ENCODE assay signal across 10 mouse cellular contexts in the genomic region with DNA sequence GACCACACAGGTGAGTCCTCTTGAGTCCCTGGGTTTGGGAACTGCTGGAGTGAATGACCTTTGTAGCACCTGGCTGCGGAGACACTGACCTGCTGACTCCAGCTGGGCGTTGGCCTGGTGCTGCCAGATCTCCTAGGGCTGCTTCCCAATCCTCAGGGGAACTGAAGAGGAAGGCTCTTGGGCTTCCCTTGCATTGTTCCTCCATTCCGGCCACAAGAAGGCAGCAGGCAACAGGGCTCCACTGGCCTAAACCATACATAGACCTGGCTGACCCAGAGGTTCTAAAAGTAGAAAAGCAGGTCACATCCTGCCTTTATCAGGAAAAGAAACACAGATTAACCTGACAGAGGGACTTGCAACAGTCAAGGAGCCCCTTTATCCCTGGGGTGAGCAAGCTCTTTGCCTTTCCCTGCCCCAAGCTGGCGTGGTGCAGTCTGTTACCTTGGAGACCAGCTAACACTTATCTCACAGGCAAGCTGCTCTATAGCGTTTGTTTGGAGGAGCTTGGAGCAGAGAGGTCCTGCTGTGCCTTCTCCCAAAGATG. TPM values are rescaled to one million over a fixed set of nuclear protein-coding genes. Genes with fewer than 3 reads are reported as not detected.
A peak's percentile ranks its signal among the peaks of the same experiment; 100 is the strongest.
DNase-seq lines count a peak whose midpoint lies in the region; ATAC-seq and TF ChIP-seq lines count a peak whose summit lies in the region.
"Had no signal": no experiment of that assay in that cellular context is flagged by ENCODE, and none has a peak within 500 bp of the region (broad histone marks: within the 10 kb centered on the region; RNA-seq: fewer than 3 reads in every experiment).

No protein-coding gene starts in this region.

- no peak overlapping the region for H3K27ac ChIP-seq in hindbrain, embryonic 11.5 days (ENCODE audit: low read depth, low read length)
- no peak overlapping the region for H3K27ac ChIP-seq in hindbrain, embryonic 13.5 days
- peak overlapping the region; percentile 38; the same call in 1 of the 2 replicates for H3K27ac ChIP-seq in heart, embryonic 15.5 days
- H3K27ac ChIP-seq in stomach, embryonic 14.5 days (ENCODE audit: low read length) = no peak overlapping the region
- no peak overlapping the region for H3K27ac ChIP-seq in thymus, adult 2 months (ENCODE audit: control insufficient read depth, insufficient read depth, low read length)
- H3K27ac ChIP-seq: midbrain, embryonic 12.5 days had no signal

- DNase-seq in hindbrain, embryonic 11.5 days (ENCODE audit: low spot score) = no peak
- DNase-seq in brain, embryonic 18.5 days (ENCODE audit: low read depth, low spot score) = peak; percentile 14
- DNase-seq in layer of hippocampus, postnatal 36 days = peak; percentile 36 to 53
- no peak for DNase-seq in thymus, adult 2 months

- H3K4me1 ChIP-seq in hindbrain, embryonic 11.5 days (replicated peaks; ENCODE audit: control insufficient read depth, insufficient read depth, low read length) = no peaks in the 10 kb centered on the region
- H3K4me1 ChIP-seq in hindbrain, embryonic 13.5 days (replicated peaks) = peaks cover 8% of the 10 kb centered on the region
- H3K4me1 ChIP-seq in heart, embryonic 15.5 days (replicated peaks) = peaks cover 14% of the 10 kb centered on the region
- H3K4me1 ChIP-seq in stomach, embryonic 14.5 days (ENCODE audit: control insufficient read depth, insufficient read depth, low read length) = no peaks in the 10 kb centered on the region
- no peaks in the 10 kb centered on the region for H3K4me1 ChIP-seq in thymus, adult 2 months (replicated peaks; ENCODE audit: control insufficient read depth, insufficient read depth, low read length)

- peak; percentile 33; the same call in 1 of the 2 replicates for ATAC-seq in hindbrain, embryonic 11.5 days (ENCODE audit: low FRiP score)
- no peak for ATAC-seq in hindbrain, embryonic 13.5 days (ENCODE audit: low FRiP score)
- peak; percentile 50 for ATAC-seq in heart, embryonic 15.5 days (replicated peaks; ENCODE audit: insufficient number of reproducible peaks, insufficient read depth, low FRiP score, low read depth)
- ATAC-seq in stomach, embryonic 14.5 days (ENCODE audit: insufficient number of reproducible peaks, insufficient read depth, low FRiP score, low read depth) = peak; percentile 64; the same call in 1 of the 2 replicates
- no peak for ATAC-seq in megakaryocyte progenitor cell, adult 5-6 weeks (replicated peaks; ENCODE audit: poor library complexity)

- H3K9me3 ChIP-seq in hindbrain, embryonic 11.5 days (ENCODE audit: control insufficient read depth, low read length) = no peaks in the 10 kb centered on the region
- no peaks in the 10 kb centered on the region for H3K9me3 ChIP-seq in hindbrain, embryonic 13.5 days
- no peaks in the 10 kb centered on the region for H3K9me3 ChIP-seq in heart, embryonic 15.5 days (replicated peaks)
- H3K9me3 ChIP-seq in stomach, embryonic 14.5 days (ENCODE audit: control insufficient read depth, low read depth, low read length) = no peaks in the 10 kb centered on the region
- H3K9me3 ChIP-seq: midbrain, embryonic 12.5 days had no signal

- WGBS in hindbrain, embryonic 11.5 days = 3% methylated on average over 5 of the region's 5 CpGs
- 9% methylated on average over 5 of the region's 5 CpGs for WGBS in hindbrain, embryonic 13.5 days
- 9% methylated on average over 5 of the region's 5 CpGs for WGBS in heart, embryonic 15.5 days
- WGBS in stomach, embryonic 14.5 days = 14% methylated on average over 5 of the region's 5 CpGs
- 61% methylated on average over 5 of the region's 5 CpGs for WGBS in thymus, adult 2 months

- no peaks in the 10 kb centered on the region for H3K36me3 ChIP-seq in hindbrain, embryonic 11.5 days (ENCODE audit: control insufficient read depth, insufficient read depth, low read length)
- 0 out of 2 replicates have a peak, but pooled peaks cover 3% of the 10 kb centered on the region for H3K36me3 ChIP-seq in hindbrain, embryonic 13.5 days
- no peaks in the 10 kb centered on the region for H3K36me3 ChIP-seq in heart, embryonic 15.5 days
- no peaks in the 10 kb centered on the region for H3K36me3 ChIP-seq in stomach, embryonic 14.5 days (ENCODE audit: control insufficient read depth, insufficient read depth, low read length)
- H3K36me3 ChIP-seq in thymus, adult 2 months (ENCODE audit: control insufficient read depth, insufficient read depth, low read length) = no peaks in the 10 kb centered on the region

- TF ChIP-seq CTCF in thymus, adult 2 months (IDR thresholded peaks at IDR 0.05; ENCODE audit: borderline replicate concordance, control insufficient read depth, extremely low read depth, insufficient read depth, low read length, poor library complexity) = no peak

- no peak overlapping the region for H3K4me3 ChIP-seq in hindbrain, embryonic 11.5 days (ENCODE audit: low read depth, low read length)
- H3K4me3 ChIP-seq in hindbrain, embryonic 13.5 days = no peak overlapping the region
- H3K4me3 ChIP-seq in heart, embryonic 15.5 days = no peak overlapping the region
- no peak overlapping the region for H3K4me3 ChIP-seq in stomach, embryonic 14.5 days (ENCODE audit: low read depth, low read length)
- H3K4me3 ChIP-seq in thymus, adult 2 months (ENCODE audit: control insufficient read depth, insufficient read depth, low read length) = no peak overlapping the region
- H3K4me3 ChIP-seq: midbrain, embryonic 12.5 days had no signal

- H3K27me3 ChIP-seq in hindbrain, embryonic 11.5 days (ENCODE audit: control insufficient read depth, insufficient read depth, low read length) = no peaks in the 10 kb centered on the region
- no peaks in the 10 kb centered on the region for H3K27me3 ChIP-seq in hindbrain, embryonic 13.5 days
- no peaks in the 10 kb centered on the region for H3K27me3 ChIP-seq in heart, embryonic 15.5 days
- no peaks in the 10 kb centered on the region for H3K27me3 ChIP-seq in stomach, embryonic 14.5 days (ENCODE audit: control insufficient read depth, insufficient read depth, low read length)
- no peaks in the 10 kb centered on the region for H3K27me3 ChIP-seq in thymus, adult 2 months (ENCODE audit: control insufficient read depth, insufficient read depth, low read length)
- H3K27me3 ChIP-seq: CH12.LX; midbrain, embryonic 12.5 days had no signal

- no peak overlapping the region for H3K4me2 ChIP-seq in hindbrain, embryonic 11.5 days (replicated peaks; ENCODE audit: low read depth, low read length)
- no peak overlapping the region for H3K4me2 ChIP-seq in hindbrain, embryonic 13.5 days
- peak overlapping the region; percentile 22 for H3K4me2 ChIP-seq in heart, embryonic 15.5 days
- H3K4me2 ChIP-seq in stomach, embryonic 14.5 days (replicated peaks; ENCODE audit: low read depth, low read length) = no peak overlapping the region
- H3K4me2 ChIP-seq: midbrain, embryonic 12.5 days had no signal

- TF ChIP-seq POLR2A in thymus, adult 2 months (IDR thresholded peaks at IDR 0.05; ENCODE audit: control insufficient read depth, extremely low read depth, insufficient read depth, low read length, poor library complexity) = no peak

- no peak overlapping the region for H3K9ac ChIP-seq in hindbrain, embryonic 11.5 days (ENCODE audit: low read depth, low read length)
- no peak overlapping the region for H3K9ac ChIP-seq in hindbrain, embryonic 13.5 days
- H3K9ac ChIP-seq in heart, embryonic 15.5 days = no peak overlapping the region
- H3K9ac ChIP-seq in stomach, embryonic 14.5 days (replicated peaks; ENCODE audit: low read depth, low read length) = no peak overlapping the region
- H3K9ac ChIP-seq: midbrain, embryonic 12.5 days had no signal

RNA-seq across cellular contexts. Expression of a gene that starts 0.5 kb away (rescaled TPM):
- polyA plus RNA-seq in hindbrain, embryonic 11.5 days (2014; fragmentation: Nextera tagmentation; extraction: Ambion mirVana) = 0.96 and 1.5 TPM in 2 replicates
- polyA plus RNA-seq in hindbrain, embryonic 13.5 days (2015; fragmentation: Nextera tagmentation; extraction: Ambion mirVana) = 0.91 and 1.9 TPM in 2 replicates
- polyA plus RNA-seq in heart, embryonic 15.5 days (2015; fragmentation: Nextera tagmentation; extraction: Ambion mirVana) = 1.1 TPM in 2 replicates
- total RNA-seq in layer of hippocampus, postnatal 36 days (2021) = 10 to 100 TPM; 14.1 to 16.0 TPM
- 0.27 and 0.41 TPM in 2 replicates for polyA plus RNA-seq in stomach, embryonic 14.5 days (2014; fragmentation: Nextera tagmentation; extraction: Ambion mirVana)
- 0.70 and 0.88 TPM in 2 replicates for polyA plus RNA-seq in thymus, adult 2 months (2012; rRNA removed)
- total RNA-seq in megakaryocyte progenitor cell, adult 5-6 weeks (2015) = 0.10 TPM in 1 of 2 replicates, not detected in the other
- total RNA-seq in megakaryocyte progenitor cell, adult 5-6 weeks (2017) = not detected in 2 replicates
- total RNA-seq: CH12.LX had no signal

Comparison
In these comparisons a context has a peak if more than half of its experiments do, and no peak if none do; other contexts are left out.
1. ATAC-seq: peak in hindbrain, embryonic 11.5 days (single experiment), heart, embryonic 15.5 days (single experiment) and stomach, embryonic 14.5 days (single experiment); none in hindbrain, embryonic 13.5 days (single experiment) and megakaryocyte progenitor cell, adult 5-6 weeks (single experiment).
2. DNase-seq: peak in brain, embryonic 18.5 days (single experiment) and layer of hippocampus, postnatal 36 days (2 of 2); none in hindbrain, embryonic 11.5 days (single experiment) and thymus, adult 2 months (single experiment).